ENCODE assay signal across 8 mouse cellular contexts in genomic region chr2:168601491-168602386, GRCm38 (mm10). TPM values are rescaled to one million over a fixed set of nuclear protein-coding genes. Genes with fewer than 3 reads are reported as not detected.
DNase-seq lines count a peak whose midpoint lies in the region; ATAC-seq and TF ChIP-seq lines count a peak whose summit lies in the region.

TSS of gene Nfatc2 (minus strand) at chr2:168601657.

- H3K27me3 ChIP-seq in E14TG2a.4 (ENCODE audit: insufficient read depth, low read length): peaks cover 82% of the 10 kb centered on the region
- H3K27me3 ChIP-seq in forebrain, embryonic 15.5 days: peaks cover 25% of the 10 kb centered on the region
- peaks cover 41% of the 10 kb centered on the region for H3K27me3 ChIP-seq in liver, embryonic 14.5 days (ENCODE audit: control insufficient read depth, insufficient read depth, low read length)
- H3K27me3 ChIP-seq in neural tube, embryonic 15.5 days (replicated peaks): peaks cover 41% of the 10 kb centered on the region

- intact Hi-C loops in heart, postnatal 10 days (cut with DNase I): no loop called here

- peak within 1 kb of the TSS; percentile 65 for H3K9ac ChIP-seq in forebrain, embryonic 15.5 days (replicated peaks)
- no peak within 1 kb of the TSS for H3K9ac ChIP-seq in liver, embryonic 14.5 days (replicated peaks)
- peak within 1 kb of the TSS; percentile 66 for H3K9ac ChIP-seq in neural tube, embryonic 15.5 days (replicated peaks)

- peak within 1 kb of the TSS; percentile 97 for H3K4me2 ChIP-seq in forebrain, embryonic 15.5 days (replicated peaks)
- 0 out of 2 replicates have a peak within 1 kb of the TSS, but pooled peaks have one; percentile 12 for H3K4me2 ChIP-seq in liver, embryonic 14.5 days (ENCODE audit: low read depth)
- H3K4me2 ChIP-seq in neural tube, embryonic 15.5 days: peak within 1 kb of the TSS; percentile 92

- H3K4me1 ChIP-seq in E14TG2a.4 (replicated peaks; ENCODE audit: low read depth, low read length): peaks cover 35% of the 10 kb centered on the region
- peaks cover 28% of the 10 kb centered on the region for H3K4me1 ChIP-seq in forebrain, embryonic 15.5 days
- 0 out of 4 replicates have a peak, but pooled peaks cover 0 to 3% of the 10 kb centered on the region in 2 experiments for H3K4me1 ChIP-seq in liver, embryonic 14.5 days (replicated peaks; ENCODE audit: control insufficient read depth in 2 of 2, insufficient read depth in 2 of 2, low read length in 1 of 2)
- H3K4me1 ChIP-seq in neural tube, embryonic 15.5 days: peaks cover 43% of the 10 kb centered on the region

- under 1% methylated on average over 55 of the region's 56 CpGs for WGBS in forebrain, embryonic 15.5 days
- WGBS in liver, embryonic 14.5 days (ENCODE audit: insufficient replicate concordance): 2% methylated on average over 55 of the region's 56 CpGs
- WGBS in neural tube, embryonic 15.5 days: under 1% methylated on average over 50 of the region's 56 CpGs

- peak; percentile 49; the same call in 1 of the 2 replicates for ATAC-seq in cerebellum, adult (ENCODE audit: insufficient number of reproducible peaks, low FRiP score, low TSS enrichment)
- ATAC-seq in forebrain, embryonic 15.5 days (replicated peaks): peak; percentile 88
- no peak for ATAC-seq in liver, embryonic 14.5 days (ENCODE audit: insufficient read depth)
- ATAC-seq in neural tube, embryonic 15.5 days (ENCODE audit: low FRiP score): peak; percentile 80

- peak; percentile 94 for DNase-seq in heart, postnatal 10 days
- DNase-seq in kidney, postnatal 36 days: peak; percentile 82 to 83
- DNase-seq in liver, embryonic 14.5 days (ENCODE audit: low read depth in 3 of 3, low spot score in 3 of 3): no peak
- DNase-seq in thymus, postnatal 14 days: no peak

- peak within 1 kb of the TSS; percentile 81 for H3K4me3 ChIP-seq in E14TG2a.4 (replicated peaks; ENCODE audit: low read length)
- peak within 1 kb of the TSS; percentile 56 for H3K4me3 ChIP-seq in forebrain, embryonic 15.5 days
- no peak within 1 kb of the TSS; a peak in 1 of 4 replicates for H3K4me3 ChIP-seq in liver, embryonic 14.5 days (ENCODE audit: insufficient read depth in 1 of 2, low read depth in 2 of 2, low read length in 2 of 2)
- H3K4me3 ChIP-seq in neural tube, embryonic 15.5 days (replicated peaks): peak within 1 kb of the TSS; percentile 62

- H3K27ac ChIP-seq in forebrain, embryonic 15.5 days (replicated peaks): peak within 1 kb of the TSS; percentile 14
- H3K27ac ChIP-seq in liver, embryonic 14.5 days: no peak within 1 kb of the TSS
- H3K27ac ChIP-seq in neural tube, embryonic 15.5 days (replicated peaks): peak within 1 kb of the TSS; percentile 82

- no peaks in the 10 kb centered on the region for H3K9me3 ChIP-seq in E14TG2a.4 (ENCODE audit: low read length)
- no peaks in the 10 kb centered on the region for H3K9me3 ChIP-seq in forebrain, embryonic 15.5 days
- no peaks in the 10 kb centered on the region for H3K9me3 ChIP-seq in liver, embryonic 14.5 days (ENCODE audit: control insufficient read depth, low read length)
- no peaks in the 10 kb centered on the region for H3K9me3 ChIP-seq in neural tube, embryonic 15.5 days (replicated peaks)

- no peak for TF ChIP-seq CTCF in E14TG2a.4 (conservative IDR thresholded peaks at IDR 0.05; ENCODE audit: low read length)
- TF ChIP-seq CTCF in liver, embryonic 14.5 days (IDR thresholded peaks at IDR 0.05; ENCODE audit: low read depth): no peak

- no peaks in the 10 kb centered on the region for H3K36me3 ChIP-seq in E14TG2a.4 (ENCODE audit: insufficient read depth, low read length)
- no peaks in the 10 kb centered on the region for H3K36me3 ChIP-seq in forebrain, embryonic 15.5 days
- no peaks in the 10 kb centered on the region for H3K36me3 ChIP-seq in liver, embryonic 14.5 days (replicated peaks; ENCODE audit: control insufficient read depth, insufficient read depth, low read depth)
- H3K36me3 ChIP-seq in neural tube, embryonic 15.5 days: no peaks in the 10 kb centered on the region

- TF ChIP-seq EP300 in liver, embryonic 14.5 days (IDR thresholded peaks at IDR 0.05; ENCODE audit: low read depth): no peak

RNA-seq across cellular contexts. Expression of gene Nfatc2, which starts in this region (rescaled TPM):
- 1.9 TPM in 2 replicates for polyA plus RNA-seq in forebrain, embryonic 15.5 days (2015; fragmentation: Nextera tagmentation; extraction: Ambion mirVana)
- total RNA-seq in heart, postnatal 10 days (2021): 10 to 100 TPM; 16.3 to 21.3 TPM
- polyA plus RNA-seq in liver, embryonic 14.5 days (2012; rRNA removed): 0.08 and 0.13 TPM in 2 replicates
- 0.10 and 0.19 TPM in 2 replicates for polyA plus RNA-seq in liver, embryonic 14.5 days (2014; fragmentation: Nextera tagmentation; extraction: Ambion mirVana)
- polyA plus RNA-seq in neural tube, embryonic 15.5 days (2015; fragmentation: Nextera tagmentation; extraction: Ambion mirVana): 4.8 and 5.6 TPM in 2 replicates

Comparison
In these comparisons a context has a peak if more than half of its experiments do, and no peak if none do; other contexts are left out.
1. H3K4me3 ChIP-seq: peak in E14TG2a.4 (single experiment), forebrain, embryonic 15.5 days (single experiment) and neural tube, embryonic 15.5 days (single experiment); none in liver, embryonic 14.5 days (0 of 2).
2. H3K4me2 ChIP-seq: peak in every context shown above with its lines; median percentile 97 in forebrain, embryonic 15.5 days; 92 in neural tube, embryonic 15.5 days; 12 in liver, embryonic 14.5 days.
3. DNase-seq: peak in heart, postnatal 10 days (2 of 2) and kidney, postnatal 36 days (2 of 2); none in liver, embryonic 14.5 days (0 of 3) and thymus, postnatal 14 days (single experiment).